Mouse (Mus musculus) frontal cortex, adult (tissue): ENCODE data around the gene Cep170.

ENCODE experiments used
- ATAC-seq: cut with Nextera tagmentation; 2 replicates; pipeline ENCODE4 v1.9.2; 2017; ENCODE audit warnings: mild to moderate bottlenecking, moderate library complexity, mixed read lengths; ENCODE audit not compliant: low TSS enrichment

The Cep170 gene

DNA sequence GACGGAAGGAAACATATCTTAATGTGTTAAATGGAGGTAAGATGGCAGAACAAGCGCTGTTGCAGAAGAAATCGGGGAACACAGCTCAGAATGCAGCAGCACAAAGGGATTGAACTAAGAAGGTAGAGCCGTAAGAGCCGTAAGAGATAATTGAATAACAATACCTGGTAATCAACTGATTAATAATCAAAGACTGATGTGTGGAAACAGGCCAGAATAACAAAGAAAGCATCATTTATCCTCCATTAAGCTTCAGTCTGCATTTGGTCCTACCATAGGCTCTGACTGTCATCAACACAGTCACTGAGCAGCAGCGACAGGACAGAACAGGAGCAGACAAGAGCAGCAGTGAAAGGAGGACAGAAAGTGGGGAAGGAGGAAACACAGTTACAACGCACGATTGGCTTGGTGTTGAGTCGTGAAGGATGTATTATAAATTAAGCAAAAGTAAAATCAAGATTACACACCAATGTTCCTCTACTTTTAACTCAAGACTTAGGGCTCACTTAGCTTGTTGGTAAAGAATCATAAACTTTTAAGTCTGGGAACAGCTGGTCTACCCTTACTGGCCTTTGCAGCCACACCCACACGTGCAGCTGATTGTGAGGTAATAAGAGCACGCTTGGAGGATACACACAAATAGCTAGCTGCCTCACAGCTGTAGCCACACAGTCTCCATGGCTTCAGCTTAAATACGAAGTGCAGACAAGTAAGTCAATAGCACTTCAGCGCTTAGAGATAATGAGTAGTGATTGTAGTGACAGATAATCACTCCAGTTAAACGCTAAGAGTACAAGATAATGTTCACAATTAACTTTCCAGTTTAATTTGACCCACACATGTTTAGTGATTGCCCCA lies 59.8 kb downstream of the Cep170 start:
- peak; percentile 45; the same call in 1 of the 2 replicates for ATAC-seq

DNA sequence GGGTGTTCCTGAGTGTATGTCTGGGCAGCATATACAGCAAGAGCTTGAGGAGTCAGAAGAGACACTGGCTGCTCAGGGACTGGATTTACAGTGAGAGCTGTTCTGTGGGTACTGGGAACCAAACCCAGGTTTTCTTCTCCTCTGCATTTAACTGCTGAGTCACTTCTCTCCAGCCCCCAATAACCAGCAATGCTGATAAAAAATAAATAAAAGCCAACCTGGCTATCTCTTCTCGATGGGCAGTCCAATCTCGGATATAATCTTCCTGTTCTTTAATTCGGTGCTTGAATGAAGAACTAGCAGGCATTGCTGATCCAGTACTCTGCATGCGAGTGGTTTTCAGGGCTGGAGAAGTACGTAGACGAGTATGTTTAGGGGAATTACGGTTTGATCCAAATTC lies 64.2 kb downstream of the Cep170 start:
- ATAC-seq = no peak

DNA sequence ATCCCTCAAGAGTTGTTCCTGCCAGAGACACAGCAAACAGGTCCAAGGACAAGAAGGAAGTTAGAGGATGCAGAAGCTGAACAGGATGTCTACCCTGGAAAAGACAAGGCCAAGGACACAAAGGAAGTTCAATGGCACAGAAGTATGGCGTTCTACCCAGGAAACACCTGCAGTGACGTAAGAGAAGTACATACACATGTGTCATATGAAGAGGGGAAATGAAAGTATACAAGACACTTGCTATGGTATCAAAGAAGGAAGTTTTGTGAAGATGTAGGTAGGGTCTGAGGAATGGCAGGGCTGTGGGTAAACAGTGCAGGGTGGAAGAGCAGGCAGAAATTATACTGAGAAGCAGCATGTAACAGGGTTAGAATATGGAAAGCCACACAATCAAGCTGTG lies 81.0 kb downstream of the Cep170 start:
- no peak for ATAC-seq

DNA sequence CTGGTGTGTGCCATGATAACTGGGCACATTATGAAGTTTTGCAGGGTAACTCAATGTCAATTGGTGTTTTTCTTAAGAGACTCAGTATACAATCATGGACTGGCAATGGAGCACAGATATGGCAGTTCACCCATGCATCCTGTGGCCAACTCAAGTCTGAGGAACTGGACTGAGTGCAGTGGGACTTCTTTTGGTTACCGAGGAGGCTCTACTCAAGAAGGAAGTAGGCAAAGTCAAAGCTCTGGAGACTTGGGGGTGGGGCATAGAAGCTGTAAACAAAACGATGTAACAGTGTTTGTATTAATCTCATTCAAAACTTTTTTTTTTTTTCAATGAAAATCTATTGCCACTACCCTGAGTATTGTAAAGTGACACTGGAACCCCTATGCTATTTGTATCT lies 83.3 kb downstream of the Cep170 start:
- ATAC-seq = no peak; the same call in 1 of the 2 replicates

DNA sequence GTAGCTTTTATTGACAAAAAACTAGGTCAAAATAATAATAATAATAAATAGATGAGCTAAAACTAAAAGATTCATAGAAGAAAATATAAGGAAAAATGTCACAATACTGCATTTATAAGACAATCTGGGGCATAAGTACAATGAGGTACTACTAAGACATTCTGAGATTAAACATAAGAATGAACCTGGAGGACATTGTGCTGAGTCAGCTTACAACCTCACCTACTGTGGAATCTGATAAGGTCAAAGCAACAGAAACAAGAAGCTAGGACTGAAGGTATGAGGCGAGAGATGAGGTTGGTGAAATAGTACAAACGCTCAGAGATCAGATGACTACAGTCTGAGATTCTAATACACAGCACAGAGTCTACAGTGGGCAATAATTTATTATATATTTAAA lies 86.5 kb downstream of the Cep170 start:
- no peak for ATAC-seq

DNA sequence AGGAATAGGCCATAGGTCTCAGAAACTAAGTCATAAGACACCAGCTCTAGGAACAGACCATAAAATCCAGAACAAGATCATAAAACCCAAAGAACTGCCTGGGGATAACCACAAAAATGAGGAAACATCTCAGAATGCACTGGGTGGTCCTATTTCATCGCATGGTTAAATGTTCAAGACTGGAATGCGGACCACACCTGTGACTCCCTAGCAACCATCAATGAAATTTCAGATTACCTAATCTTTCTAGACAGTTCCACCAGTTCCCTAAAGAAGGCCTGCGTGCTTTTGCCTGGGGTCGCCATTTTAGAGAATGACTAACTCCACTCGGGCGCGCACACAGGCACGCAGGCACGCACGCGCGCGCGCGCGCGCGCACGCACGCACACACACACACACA lies 89.1 kb downstream of the Cep170 start:
- ATAC-seq = no peak

DNA sequence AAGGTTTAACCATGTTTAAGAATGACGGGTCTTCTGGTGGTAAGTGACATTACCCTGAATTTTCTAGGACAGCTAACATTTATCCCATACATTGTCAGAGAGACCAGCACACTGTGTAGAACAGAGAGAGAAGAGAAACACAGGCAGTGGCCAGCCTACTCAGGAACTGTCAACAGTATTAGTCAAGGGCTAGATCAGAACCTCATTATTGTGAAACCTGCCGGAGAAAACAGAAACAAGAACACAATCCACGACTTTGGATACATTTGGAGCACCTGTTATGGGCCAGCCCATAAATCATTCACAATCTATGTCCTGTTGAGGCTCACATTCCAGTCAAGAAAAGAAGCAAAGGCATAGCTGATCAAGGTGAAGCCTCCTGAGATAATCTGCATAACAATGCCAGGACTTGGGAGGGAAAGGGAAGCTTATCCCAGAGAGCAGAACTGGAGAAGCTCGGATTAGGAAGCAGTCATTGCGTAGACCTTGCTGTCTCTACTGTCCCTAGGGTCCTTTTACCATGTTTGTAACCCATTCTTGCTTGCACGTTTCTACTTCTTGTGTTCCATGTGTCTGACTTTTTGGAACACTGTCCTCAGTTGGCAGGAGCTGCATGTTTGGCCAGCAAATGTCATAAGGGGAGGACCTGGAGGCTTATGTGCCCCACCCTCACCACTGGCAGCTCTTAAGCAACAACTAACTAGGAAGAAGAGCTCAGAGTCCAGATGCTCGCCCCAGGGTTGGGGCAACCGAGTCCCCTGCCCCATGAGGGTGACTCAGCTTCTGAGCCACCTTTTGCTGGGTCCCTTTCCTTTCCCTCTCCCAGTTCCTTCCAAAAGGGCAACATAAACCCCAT lies 89.8 kb downstream of the Cep170 start:
- no peak for ATAC-seq

DNA sequence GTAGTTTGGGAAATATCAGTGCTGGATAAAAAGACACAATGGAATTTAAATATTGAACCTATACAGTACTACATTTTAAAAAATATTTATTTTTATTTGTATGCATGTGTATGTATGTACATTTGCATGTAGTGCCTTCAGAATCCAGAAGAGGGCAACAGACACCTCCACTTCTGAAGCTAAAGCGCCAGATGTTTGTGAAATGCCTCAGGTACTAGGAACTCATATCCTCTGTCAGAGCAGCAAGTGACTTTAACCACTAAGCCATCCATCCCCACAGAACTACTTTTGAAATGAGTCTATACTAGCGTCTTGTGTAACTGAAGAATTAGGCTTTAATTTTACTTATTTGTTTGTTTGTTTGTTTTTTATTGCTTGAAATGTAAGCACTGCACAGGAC lies 101.4 kb downstream of the Cep170 start:
- ATAC-seq = peak; percentile 55; the same call in 1 of the 2 replicates

DNA sequence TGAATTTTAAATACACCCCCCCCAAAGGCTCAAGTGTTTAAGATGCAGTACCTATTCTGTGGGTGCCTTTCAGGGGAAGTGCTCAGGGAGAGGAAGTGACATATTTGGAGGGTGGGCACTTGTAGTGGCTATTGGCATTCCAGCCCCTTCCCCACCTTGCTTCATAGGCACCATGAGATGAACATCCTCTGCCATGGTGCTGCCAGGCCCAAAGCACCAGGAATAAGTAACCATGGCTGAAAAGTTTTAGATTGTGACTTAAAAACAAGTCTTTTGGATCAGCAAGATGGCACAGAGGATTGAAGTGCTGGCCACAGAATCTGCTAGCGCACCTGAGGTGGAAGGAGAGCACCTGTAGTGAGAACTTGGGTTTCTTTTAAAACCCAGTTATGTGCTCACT lies 113.6 kb downstream of the Cep170 start:
- no peak for ATAC-seq

DNA sequence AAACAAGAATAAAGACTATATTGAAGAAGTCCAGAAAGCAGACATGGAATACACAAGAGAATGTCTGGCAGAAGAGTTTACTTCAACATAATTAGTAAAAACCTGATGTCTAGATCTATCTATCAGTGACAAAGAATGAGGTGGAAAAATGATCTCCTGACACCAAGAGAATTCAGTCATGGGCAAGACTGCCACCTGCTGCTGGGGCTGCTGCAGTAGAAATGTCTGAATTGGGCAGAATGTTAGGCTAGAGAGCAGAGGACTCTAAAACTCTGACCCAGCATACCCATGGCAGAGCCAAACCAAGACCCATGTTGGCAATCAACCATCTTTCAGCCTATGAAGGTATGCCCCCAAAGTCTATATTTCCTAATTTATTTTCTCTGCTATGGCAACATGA lies 114.1 kb downstream of the Cep170 start:
- ATAC-seq = peak; percentile 70

DNA sequence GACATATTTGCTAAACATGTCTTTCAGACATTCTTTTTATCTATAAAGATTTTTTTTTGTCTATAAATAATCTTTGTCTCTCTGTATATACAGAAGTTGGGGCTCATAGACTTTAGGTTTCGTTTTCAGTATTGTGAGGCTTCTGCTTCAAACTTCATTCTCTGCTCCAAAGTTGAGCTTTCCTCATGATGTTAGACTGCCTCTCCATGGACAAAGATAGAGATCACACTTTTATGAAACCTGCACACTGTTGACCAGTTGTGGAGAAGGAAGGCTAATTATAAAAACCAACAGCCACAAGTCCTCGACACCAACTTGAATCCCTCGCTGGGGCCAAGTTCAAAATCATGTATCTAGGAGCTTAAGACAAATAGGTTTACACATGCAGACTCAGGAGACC lies 115.2 kb downstream of the Cep170 start:
- peak; percentile 98 for ATAC-seq

DNA sequence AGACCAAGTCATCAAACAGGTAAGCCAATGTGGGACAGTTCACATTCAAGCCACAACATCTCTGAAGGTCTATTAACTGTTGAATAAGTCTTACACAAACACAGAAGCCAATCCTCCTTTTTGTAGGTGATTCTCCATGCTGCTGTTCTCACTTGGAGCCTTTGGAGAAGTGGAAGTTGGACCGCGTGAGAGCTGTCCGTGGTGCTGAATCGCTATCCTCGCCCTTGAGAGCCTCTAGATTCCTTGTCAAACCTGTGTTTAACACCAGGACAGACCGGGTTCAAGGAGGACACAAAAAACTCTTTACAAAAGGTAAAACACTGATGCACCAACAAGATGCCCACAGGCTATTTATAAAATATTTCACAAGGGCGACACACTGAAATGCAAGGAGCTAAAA lies 116.8 kb downstream of the Cep170 start:
- no peak for ATAC-seq

DNA sequence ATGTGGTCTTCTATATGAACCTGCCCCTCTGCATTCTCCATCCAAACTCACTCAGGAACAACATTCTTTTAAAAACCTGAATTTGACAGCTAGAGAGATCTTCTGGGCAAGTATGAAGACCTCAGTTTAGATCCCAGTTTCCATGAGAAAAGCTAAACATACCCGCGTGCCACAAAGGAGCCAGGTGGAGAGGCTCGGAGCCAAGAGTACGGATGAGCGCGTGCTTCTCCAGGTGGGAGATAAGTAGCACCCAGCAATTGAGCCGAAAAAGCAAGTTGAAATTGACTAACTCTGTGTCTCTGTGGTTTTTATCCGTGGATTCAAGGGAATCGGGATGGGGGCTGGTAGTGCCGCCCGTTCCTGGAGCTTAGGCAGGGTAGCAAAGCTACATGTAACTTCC lies 122.8 kb downstream of the Cep170 start:
- no peak for ATAC-seq

DNA sequence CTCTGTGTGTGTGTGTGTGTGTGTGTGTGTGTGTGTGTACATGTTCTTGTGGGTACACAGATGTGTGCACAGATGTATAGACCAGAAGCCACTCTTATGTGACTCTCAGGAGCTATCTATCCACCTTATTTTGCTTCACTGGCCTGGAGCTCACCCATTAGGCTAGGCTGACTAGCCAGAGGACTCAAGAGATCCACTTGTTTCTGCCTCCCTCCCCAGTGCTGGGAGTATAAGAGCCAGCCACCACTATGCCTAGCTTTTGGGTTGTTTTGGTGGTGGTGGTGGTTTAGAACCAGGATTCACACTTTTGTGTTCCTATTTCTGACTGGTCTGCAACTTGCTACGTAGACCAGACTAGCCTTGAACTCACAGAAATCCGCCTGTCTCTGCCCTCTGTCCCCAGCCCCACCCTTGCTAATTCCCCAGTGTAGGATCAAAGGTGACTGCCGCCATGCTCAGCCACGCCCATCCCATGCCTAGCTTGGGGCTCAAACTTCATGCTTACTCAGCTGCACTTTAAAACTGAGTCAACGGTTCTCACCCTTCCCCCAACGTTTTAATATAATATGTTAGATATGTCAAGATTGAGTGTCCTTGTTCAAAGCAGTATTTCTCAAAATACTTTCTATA lies 125.5 kb downstream of the Cep170 start:
- ATAC-seq = no peak
